Mouse (Mus musculus) embryo, embryonic 11.5 days (tissue): ENCODE measurements around the gene Casp14.

Experiments used
- DNase-seq: peaks from one replicate; pipeline ENCODE4 v3.0.0-alpha.2; 2012; ENCODE audit warnings: low read depth, low spot score

Casp14 gene

DNA sequence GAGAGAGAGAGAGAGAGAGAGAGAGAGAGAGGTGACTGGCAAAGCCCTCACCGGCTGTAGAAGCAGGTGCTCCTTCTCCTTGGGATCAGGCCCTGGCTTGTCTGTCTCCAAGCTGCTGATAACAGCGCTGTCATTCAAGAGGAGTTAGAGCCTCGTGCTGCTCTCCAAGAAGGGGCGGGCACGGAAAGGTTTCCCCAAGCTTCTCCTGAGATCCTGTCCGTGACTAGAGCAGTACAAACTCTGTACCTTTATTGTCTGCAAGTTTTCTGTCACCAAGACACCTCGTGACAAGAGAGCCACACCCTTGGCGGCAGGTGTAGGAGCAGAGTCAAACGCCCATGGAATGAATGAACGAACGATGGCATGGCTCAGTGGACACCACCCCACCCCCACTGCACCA, at the start of gene Casp14:
Gene Casp14, minus strand, starts transcription at position 239 of the 400 bp plus-strand sequence.
- no peak for DNase-seq

DNA sequence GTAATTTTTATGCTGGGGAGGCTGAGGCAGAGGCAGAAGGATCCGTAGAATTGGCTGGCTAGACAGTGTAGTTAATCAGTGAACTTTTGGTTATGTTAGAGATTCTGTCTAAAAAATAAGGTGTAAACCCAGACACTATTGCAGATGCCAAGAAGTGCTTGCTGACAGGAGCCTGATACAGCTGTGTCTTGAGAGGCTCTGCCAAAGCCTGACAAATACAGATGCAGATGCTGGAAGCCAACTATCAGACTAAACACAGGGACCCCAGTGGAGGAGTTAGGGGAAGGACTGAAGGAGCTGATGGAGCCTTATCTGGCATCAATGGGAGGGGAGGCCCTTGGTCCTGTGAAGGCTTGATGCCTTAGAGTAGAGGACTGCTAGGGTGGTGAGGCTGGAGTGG, 47.5 kb upstream of the Casp14 start:
- DNase-seq: no peak

DNA sequence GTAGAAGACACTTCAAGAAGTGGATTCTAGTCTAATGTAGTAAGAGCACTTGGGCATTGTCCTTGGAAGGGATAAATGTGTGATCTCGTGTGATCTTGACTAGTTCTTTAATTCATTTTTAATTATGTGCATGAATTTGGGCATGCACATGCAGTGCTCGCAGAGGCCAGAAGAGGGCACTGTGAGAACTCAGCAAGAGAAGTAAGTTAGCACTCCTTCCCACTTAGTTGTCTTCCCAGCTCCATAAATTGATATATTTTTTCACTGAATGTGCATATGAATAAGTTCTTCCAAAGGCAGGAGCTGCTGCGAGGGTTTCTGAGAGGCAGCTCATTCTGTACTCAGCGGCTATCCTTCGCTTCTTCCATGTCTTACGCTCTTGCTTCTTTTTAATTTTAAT, 37.9 kb upstream of the Casp14 start:
- no peak for DNase-seq

DNA sequence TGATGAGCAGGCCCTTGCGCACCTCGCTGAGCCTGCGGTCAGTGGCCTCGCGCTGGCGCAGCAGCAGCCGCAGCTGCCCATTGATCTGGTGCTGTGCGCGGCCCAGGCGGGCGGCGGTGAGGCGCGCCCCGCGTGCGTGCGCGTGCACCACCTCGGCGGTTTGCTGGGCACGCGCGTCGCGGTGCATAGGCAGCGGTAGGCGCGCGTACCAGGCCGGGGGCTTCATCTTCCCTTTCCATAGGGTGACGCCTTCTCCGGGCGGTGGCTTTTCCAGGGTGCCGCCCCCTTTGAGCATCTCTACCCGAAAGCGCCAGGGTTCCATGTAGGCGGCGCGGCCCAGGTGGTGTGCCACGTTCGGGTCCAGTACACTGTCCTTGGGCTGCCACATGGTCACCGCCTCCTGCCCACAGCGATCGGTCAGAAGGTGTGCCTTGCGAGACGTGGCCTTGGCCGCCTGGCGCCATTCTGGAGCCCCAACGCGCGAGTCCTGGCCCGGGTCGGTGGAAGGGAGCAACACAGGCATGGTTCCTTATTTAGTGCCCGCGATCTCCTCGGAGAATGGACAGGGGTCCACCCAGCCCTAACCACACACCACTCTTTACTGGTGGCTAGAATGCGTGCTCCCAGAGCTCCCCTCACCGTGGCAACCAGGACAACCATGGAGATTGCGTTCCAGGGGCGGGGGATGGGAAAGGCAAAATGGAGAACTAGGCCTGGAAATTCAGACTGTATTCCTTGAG, 34.5 kb upstream of the Casp14 start, which contains the start of gene Ccdc105:
Gene Ccdc105, minus strand, starts transcription at position 614 of the 740 bp plus-strand sequence.
- peak; percentile 76 for DNase-seq

DNA sequence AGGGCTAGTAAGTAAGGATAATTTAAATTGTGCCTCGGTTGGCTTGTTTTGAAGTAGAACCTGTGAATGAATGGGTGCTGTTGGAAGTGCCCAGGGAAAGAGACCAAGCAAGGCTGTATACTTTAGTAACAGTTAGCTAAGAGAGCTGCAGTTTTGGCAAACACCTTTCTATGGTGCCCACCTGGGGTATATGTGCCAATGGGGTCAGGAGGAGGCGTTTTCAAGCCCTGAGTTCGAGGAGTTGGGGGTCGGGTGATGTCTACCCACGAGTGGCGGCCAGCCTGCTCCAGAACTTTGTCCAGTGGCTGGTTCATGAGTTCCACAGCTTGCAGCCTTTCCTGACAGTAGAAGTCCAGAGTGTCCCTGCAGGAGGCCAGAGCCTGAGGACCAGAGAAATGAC, 30.9 kb upstream of the Casp14 start:
- DNase-seq: no peak

DNA sequence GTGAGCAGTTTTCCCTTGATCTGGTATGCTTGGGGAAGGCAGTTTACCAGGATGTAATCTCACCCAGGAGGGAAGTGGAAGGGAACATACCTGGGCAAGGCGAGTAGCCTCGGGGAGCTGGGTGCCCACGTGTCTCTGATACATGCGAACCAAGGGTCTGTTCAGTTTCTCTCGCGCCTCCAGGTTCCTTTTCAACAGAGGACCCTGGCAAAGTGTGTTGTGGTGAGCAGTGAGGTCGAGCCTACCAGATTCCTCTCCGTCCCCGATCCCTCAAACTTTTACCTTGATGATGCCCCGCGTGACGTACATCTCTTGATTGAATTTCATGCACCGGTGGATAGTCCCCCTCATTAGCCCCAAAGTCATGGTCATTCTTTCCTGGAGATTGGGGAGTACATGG, 30.1 kb upstream of the Casp14 start:
- no peak for DNase-seq

DNA sequence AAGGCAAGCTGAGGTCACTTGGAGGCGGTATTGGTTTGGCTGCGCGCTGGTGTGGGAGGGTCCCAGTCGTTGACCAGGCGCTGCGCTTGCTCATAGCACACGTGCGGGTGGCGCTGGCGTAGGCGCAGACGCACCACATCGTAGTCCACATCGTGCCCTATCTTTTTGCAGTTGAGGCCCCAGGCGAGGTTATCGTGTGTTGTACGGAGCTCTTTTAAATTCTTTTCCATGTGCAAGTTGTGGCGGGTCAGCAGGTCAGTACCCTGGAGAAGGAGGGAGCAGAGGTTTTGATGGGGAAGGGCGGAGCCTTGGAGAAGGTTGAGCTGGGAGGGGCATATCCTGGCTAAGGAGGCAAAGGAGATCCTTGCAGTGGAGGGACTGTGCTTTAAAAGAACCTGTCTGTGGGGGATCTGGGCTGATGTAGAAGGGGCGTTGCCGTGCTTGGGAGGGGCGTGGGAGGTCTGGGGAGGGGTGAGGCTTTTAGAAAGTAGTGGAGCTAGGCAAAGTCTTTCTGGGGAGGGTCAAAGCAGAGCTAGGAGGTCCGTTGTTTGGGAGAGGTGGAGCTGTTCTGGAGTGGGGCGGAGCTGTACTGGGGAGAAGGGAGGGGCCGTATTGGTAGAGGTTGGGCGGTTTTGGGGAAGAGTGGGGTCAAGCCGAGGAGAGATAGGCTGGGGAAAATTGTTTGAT, 29.1 kb upstream of the Casp14 start:
- DNase-seq: no peak

DNA sequence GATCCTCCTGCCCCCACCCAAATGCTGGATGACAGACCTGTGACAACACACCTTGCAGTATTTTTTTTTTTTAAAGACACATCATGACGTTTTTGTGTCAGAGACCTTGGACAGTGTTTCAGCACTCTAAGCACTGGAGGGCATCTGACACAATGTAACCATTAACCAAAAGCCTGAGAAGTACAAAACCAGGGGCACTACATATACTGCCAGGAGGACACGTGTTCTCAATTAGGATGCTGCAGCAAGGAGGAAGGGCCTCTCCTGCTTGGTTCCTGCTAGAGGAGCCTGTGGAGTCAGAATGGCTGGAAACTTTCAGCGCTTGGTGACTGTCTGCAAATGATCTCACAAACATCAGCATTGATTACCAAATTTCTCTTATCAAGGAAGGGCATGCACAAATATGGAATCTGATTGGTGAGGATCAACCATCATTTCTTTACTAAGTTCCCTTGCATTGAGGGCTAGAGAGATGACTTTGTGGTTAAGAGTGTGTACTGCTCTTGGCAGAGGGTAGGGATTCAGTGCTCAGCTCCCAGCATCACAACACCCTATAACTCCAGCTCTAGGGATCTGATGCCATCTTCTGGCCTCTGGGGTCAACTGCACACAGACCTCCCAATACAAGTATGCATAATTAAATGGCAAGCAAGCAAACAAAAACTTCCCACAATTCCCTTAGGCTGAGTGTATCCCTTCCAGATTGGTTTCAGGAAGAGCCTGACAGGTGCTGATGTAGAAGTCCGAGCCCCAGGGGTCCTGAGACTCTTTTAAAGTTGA, 27.5 kb upstream of the Casp14 start:
- no peak for DNase-seq

DNA sequence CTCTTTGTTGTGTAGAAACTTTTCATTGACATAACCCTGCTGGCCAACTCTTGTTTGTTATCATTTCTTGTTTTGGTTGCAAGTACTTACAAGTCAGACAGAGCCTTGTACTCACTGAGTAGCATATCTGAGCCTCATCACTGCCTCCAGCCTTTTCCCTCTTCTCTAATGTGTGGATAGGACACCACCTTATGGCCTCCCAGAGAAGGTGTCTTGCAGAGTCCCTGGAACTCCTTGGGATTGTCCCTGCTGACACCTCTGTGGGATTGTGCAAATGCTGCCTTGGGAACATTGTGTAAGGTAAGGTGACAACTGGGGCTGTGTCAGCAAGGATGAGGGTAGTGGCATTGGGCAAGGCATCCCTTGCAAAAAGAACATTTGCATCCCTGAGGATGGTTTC, 25.6 kb upstream of the Casp14 start:
- no peak for DNase-seq

DNA sequence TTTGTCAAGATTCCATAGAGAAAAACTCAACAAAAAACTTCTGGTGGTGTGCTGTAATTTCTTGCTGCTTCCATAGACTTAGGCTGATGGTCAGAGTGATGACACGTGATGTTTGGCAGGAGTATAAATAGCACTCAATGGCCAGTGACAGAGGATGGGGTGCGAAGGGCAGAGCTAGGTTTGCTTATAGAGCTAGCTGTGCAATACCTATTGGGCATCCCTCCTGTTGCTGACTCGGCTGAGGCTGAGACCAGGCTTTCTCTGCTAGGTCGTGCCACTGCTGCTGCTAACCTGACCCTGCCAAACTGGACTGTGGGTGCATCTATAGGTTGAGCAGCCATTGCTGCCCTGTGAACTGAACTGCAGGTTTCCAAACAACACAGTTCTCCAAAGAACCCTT, 21.7 kb upstream of the Casp14 start:
- DNase-seq: no peak

DNA sequence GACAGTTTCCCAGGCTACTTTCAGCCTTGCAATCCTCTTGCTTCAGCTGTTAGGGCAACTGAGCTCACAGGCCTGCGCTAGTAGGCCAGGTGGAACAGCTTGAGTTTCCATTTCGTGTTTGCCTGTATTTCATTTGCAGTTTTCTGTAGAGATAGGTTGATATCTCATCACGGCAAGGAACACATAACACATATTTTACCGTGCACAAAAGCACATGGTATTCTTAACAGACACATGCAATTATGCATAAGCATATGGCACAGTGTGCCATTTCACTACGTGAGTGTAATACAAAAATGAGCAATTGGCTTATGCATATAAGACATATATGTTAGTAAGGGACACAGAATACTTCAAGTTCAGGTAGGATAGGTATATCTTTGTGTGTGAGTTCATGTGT, 9.8 kb upstream of the Casp14 start:
- no peak for DNase-seq

DNA sequence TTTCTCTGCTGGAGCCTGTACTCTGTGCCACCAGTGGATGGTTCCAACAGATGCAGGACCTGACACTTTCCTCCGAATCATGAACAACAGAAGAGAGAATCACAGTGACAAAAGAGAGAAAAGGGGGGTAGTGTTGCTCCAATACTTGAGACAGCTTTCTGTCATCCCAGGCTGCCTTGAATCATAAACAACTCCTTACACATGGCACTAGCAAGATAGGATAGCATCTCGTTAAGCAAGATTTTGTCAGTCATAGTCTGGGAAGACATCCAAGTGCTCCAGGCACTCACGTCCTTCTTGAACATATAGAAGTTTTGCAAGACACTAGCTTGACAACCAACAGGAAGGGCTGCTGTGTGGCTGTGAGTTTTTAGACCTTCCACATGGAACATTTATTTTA, 8.9 kb upstream of the Casp14 start:
- no peak for DNase-seq

DNA sequence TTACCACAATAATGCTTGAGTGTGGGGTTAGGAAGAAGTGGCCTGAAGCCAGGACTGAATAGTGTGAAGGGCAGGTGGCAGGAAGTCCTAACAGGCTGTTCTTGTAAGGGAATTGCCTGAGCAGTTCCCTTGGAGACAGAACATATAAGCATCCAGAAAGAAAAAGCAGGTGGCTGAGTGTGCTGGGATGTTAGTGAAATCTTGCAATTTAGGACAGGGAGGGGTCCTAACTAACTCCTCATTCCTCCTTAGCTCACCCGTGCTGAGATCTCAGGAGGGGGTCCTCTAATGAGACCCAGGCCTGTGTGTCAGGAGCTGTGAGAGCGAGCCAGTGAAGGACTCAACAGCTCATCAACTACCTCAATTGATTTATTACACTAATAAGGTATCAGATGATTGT, 5.3 kb upstream of the Casp14 start:
- no peak for DNase-seq

DNA sequence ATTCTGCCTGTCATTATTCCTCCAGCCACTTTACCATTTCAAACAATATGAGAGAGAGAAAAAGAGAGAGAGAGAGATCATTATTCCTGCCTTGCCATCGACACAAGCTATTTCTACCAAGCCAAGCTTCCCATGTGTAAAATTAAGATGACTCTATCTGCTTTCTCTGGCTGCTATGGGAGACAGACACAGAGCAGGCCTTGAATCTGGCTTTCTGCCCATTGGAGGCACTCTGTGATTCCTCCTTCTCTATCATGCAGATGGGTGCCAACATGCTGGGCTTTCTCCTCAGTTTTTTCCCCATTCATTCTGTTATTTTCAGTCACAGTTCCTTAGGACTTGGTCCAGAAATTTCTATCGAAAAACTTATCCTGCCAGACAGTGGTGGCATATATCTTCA, 4.6 kb upstream of the Casp14 start:
- no peak for DNase-seq

DNA sequence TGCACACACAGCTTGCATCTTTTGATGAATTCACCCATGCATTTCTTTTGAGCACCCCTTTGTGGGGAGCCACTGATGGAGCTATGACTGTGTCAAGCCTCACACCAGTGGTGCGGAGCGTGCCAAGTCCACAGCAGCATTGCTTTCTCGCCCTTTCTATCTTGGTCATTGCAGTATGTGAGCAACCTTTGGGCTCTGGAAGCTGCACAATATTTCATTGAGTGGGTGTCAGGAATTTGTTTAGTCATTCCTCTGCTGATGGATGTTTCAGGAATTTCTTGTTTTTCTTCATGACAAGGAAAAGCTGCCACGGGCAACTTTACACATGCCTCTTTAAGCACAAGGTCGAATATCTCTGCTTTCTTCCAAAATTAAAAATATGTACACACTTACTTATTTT, 3.9 kb upstream of the Casp14 start:
- no peak for DNase-seq

DNA sequence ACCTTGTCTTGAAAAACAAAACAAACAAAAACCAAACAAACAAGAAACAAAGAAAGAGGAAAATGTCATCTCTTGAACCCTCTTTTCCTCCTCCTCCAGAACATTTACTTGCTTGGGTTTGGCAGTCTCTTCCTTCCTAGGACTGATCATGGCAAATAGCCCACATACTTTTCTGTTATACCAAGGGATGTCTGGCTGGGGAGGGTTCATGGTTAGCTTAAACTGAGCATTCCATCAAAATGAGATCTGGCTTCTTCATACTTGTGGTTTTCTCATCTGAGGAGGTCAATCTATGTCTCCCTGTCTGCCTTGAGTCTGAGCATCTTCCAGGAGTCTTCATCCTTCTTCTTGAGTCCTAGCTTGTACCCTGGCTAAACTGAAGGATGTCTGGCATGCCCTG, 1.9 kb downstream of the Casp14 start:
- no peak for DNase-seq

DNA sequence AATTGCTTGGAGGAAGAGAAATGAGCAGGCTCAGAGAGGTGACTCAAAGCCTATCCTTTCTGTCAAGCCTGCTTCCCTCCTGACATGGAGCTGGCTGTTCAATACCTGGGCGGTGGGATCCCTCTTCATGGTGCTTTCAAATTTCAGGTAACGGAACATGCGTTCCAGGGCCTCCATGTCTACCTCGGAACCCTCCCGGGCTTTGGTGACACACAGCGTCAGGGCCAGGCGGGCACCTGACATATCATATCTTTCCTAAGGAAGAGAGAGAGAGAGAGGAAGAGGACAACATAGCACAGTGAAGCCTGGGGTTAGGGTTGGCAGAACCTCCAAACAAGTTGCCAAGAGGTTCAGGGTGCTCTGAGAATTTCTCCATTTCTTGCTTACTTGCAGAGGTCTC, 2.9 kb downstream of the Casp14 start:
- no peak for DNase-seq

DNA sequence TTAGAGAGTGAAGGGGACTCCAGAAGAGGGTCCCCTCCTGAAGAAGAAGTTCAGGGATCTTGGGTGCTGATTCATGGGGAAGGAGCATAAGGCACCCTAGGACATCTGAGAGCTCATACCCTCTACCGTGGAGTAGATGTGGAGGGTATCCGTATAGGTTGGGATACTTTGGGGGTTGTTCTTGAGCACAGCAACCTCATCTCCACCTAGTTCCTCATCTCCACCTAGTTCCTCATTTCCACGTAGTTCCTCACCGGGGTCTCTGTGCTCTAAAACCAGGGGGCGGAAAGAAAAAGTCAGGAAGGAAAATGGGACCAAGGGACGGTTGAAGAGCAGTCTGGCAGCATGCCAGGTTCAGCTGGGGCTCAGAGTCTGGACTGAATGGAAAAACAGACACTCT, 4.0 kb downstream of the Casp14 start:
- DNase-seq: no peak

DNA sequence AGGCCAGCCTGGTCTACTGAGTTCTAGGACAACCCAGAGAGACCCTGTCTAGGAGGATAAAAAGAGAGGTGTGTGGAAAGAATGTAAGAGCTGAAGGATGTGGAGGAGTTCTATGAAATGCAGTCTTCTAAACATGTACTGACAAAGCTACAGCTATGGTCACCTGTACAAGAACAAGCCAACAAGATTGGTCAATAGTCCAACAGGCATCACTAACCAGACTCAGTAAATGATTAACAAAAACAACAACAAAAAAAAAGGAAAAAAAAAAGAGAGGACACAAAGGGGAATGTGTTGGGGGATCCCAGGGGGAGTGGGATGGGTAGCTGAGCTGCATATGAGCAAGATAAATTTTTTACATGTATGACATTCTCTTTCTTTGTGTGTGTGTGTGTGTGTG, 7.4 kb downstream of the Casp14 start:
- DNase-seq: no peak

DNA sequence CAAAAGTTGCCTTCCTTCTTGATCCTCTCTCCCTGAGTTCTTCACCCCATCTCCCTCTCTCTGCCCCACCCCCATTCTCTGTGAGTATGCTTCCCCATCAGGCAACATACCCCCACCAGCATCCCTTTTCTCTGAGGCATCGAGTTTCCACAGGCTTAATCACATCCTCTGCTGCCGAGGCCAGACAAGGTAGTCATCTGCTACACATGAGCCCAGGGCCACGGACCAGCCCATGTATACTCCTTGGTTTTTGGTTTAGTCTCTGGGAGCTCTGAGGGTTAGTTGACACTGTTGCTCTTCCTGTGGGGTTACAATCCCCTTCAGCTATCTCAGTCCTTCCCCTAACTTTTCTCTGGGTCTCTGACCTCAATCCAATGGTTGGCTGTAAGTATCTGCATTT, 17.2 kb downstream of the Casp14 start:
- DNase-seq: no peak

DNA sequence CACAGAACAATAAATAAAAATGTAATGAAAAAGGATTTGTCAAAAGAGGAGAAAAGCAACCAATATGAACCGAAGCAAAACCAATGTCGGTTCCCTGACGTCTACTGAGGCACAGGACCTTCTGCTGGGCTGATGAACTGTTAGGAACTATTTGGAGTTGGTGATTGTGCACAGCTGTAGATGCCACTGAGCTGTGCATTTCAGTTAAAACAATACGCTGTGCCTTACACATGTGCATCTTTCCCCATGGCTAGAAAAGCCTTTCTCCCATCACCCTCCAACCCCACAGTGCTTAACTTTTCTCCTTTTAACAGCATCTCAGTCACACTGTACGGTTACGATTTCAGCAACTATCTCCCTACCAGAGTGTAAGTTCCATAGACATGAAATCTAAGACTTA, 28.1 kb downstream of the Casp14 start:
- DNase-seq: no peak

DNA sequence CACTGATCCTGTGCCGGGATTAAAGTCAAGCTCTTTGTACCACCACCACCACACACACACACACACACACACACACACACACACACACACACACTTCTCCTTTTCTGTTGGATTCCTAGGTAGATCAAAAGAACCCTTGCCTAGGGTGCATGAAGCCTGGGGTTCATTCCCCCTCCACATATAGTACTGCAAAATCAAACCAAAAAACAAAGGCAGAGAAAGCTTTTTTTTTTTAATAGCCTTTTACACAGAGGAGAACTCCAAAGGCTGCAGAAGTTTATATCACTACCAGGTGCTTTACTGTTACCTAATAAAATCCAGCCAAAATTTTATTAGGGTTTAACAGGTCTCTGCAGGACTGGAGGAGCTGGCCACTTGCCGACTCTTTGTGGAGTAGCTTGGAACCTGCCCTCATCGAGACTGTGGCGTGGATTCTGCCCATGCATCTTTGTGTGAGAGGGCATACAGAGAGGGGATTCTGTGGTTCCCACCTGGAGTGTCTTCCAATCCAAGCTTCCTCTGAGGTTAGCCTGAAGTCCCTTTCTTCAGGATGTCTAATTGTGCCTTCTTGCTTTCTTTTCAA, 31.0 kb downstream of the Casp14 start:
- DNase-seq: no peak
